Mouse (Mus musculus) frontal cortex, adult 2 months (tissue): ENCODE measurements around the gene Mybbp1a. TPM values are rescaled to one million over a fixed set of nuclear protein-coding genes. Genes with fewer than 3 reads are reported as not detected.

ENCODE experiments used
- DNase-seq, 2 experiments: peaks; one replicate each; pipeline ENCODE4 v3.0.0; 2022; ENCODE audit warnings: low spot score in 1 of 2; ENCODE audit errors: extremely low spot score in 1 of 2
- polyA plus RNA-seq: library from polyadenylated mRNA; depleted of rRNA; stranded (reverse); fragments of >200 nt; gene quantifications from 2 replicates; pipeline ENCODE4 v1.2.3, GENCODE M21; 2012

Gene Mybbp1a
- polyA plus RNA-seq, 1 experiment, result 61.4 TPM

- DNase-seq, result no peak
Measured at GRCm38 (mm10) chr11:72474926-72475325, 33.8 kb downstream of the Mybbp1a start.

DNA sequence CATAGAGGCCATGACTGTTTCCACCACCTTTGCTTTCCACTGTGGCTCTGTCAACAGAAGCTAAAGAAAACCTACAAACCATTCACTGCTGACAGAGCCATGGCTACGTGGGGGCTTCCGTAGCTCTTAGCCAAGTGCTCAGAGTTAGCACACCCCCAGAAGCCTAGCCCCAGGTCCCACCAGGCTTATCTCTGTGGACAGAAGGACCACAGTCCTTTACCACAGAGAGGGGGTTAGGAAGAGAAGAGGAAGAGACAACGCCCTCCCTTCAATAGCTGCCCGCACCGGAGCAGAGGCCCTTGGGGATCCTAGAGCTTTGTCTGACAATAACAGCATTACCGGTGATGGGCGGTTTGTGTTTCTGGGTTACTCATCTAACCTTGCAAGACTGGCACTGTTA is 34.3 kb downstream of the Mybbp1a start:
- DNase-seq, result no peak

DNA sequence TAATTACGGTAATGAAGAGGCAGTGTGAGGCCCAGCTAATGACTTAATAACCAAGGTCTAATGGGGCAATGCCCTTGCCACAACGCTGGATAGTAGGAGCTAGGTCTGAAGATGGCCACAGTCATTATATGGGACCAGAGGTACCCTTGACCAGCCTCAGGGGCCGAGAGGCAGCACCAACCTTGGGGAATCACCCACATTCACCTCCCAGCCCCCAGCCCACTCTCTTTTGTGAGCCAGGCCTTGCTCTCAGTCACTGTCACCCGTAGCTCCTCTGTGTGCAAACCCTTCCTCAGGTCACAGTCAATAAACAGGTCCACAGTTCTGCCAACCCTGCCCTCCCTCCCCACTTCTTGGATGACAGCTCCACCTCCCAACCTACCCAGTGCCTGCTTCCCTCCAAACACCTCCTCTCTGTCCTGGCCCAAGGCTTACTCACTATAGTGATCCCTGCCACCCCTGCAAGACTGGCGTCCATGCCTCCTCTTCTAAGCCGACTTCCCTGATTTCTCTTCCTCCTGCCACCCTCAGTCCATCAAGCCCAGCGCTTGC is 35.0 kb downstream of the Mybbp1a start:
- DNase-seq, result no peak

DNA sequence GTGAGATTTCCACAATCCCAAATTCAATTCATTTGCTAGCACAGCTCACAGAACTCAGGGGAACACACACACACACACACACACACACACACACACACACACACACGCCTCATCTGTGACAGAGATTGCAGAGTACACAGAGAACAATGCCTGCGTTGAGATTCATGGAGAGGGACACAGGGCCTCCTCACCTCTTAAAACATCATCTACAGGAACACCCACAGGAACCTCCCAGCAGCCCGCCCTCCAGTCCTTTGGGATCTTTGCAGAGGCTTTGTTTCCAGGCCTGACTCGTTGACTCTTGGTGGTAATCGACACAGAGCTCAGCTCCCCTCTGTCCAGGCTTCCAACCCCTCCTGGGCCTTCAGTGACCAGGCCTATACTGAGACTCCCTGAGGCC is 36.0 kb downstream of the Mybbp1a start:
- DNase-seq, result no peak

GRCm38 (mm10) chr11:72477653-72478052 is 36.5 kb downstream of the Mybbp1a start:
- DNase-seq, result no peak

DNA sequence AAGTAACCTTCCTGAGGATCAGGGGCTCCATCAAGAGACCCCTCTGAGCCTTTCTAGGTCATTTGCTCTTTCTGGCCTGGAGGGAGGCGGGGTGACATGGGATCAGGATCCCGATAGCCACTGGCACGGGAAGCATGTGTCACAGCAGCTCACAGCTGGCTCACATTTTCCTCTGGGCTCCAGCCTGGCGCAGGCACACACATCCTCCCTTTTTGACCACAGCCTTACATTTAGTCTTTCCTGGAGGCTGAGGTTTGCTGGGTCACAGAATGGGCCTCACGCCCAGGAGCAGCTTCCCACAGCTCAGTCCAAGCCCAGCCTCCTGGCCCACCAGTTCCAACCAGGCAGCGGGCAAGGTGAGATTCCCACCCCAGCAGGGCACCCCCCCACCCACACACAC is 37.1 kb downstream of the Mybbp1a start:
- no peak for DNase-seq

DNA sequence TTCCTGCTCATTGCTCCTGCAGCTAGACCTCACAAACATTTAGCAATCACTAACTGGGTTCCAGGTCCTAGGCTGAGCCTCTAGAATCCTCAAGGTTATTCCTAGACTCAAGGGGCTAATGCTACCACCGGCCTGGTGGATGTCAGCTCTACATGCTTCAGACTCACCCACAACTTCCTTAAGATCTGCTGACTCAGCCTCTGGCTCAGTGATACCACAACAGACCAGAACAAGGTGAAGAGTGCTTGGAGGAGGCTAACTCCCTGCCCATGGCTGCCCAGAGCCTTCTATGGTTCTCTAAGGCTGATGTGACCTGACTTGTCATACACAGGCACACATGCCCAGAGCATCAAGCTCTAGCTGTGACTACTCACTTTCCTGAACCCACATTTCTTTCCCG is 38.3 kb downstream of the Mybbp1a start:
- DNase-seq, result no peak

- no peak for DNase-seq
Measured at GRCm38 (mm10) chr11:72481313-72481712, 40.2 kb downstream of the Mybbp1a start.

- no peak for DNase-seq
Measured at GRCm38 (mm10) chr11:72481952-72482351, 40.8 kb downstream of the Mybbp1a start.

DNA sequence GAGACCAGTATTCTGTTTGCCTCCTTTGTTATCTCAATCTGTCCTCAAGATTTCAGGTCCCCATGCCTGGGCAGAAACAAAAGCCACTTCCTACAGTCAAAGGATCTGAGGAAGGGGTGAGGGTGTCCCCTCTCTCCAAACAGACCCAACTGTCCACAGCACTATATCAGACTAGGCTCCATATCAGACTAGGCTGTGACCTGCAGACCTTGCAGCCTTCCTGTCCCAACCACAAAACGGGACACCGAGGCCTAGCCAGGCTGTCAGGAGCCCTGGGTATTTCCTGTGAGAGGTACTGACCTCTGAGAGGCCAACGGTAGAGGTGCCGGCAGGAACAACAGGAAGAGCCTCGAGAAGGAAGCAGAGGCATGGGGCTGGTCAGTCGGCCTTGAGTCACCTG is 43.4 kb downstream of the Mybbp1a start:
- no peak for DNase-seq

- peak in 1 of 2 experiments; percentile 60 for DNase-seq
Measured at GRCm38 (mm10) chr11:72485157-72485556, 44.0 kb downstream of the Mybbp1a start.

GRCm38 (mm10) chr11:72485960-72486359 is 44.8 kb downstream of the Mybbp1a start:
- no peak for DNase-seq

DNA sequence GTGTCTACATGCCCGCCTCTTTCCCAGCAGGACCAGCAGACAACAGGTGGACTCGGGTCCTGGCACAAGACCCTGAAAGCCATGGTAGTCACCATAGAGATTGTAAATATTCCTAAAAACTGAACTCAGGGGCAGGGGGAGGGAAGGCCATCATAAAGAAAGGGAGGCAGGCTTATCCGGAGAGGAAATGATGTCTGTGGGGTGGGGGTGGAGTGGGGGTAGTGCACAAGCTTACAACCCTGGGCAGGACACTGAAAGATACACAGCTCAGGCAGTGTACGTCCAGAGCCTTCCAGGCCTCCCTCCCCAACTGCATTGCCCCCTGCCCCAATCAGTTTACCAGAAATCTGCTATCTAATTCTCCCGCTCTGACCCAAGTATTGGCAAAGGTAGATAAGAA is 46.0 kb downstream of the Mybbp1a start:
- no peak for DNase-seq

DNA sequence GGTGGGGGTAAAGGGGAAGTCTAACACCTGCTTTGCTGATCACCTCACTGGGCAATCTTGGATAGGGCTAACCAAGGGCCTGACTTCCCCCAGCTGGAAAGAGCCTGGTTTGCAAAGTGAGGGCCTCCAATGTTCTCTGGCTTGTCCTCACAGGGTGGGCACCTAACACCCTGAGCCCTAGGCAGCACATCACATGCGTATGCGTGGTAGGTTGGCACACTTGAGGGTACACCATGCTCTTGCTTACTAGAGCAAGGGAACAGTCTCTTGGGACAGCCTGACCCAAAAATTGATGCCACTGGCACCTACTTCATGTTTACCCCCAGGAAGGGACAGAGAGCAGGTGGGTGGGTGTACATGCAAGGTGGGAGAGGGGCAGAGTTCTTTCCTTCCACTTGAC is 46.6 kb downstream of the Mybbp1a start:
- DNase-seq, result no peak

DNA sequence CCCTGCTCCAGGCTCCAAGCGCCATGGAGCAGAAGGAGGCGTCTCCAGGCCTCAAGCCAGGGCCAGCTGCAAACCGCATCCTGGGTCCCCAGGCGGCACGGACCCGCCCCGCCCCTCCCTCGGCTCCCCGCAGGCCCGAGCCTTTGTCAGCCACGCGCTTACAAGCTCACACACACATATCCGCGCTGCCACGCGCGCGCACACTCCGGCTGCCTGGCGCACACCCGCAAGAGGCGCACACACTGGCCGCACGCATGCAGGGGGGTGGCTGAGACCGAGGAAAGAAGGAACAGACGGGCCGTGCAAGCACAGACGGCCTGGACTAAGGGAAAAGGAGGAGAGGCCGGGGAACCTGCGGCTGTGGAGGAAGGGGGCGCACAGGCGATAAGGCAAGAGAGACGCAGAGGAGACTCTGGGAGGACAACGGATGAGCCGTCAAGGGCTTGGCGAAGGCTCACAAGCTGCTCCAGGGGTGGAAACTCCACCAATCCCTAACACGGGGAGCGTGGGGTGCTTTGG is 47.7 kb downstream of the Mybbp1a start:
- DNase-seq, result peak; percentile 44 to 77

GRCm38 (mm10) chr11:72489397-72489796 is 48.2 kb downstream of the Mybbp1a start:
- no peak for DNase-seq

DNA sequence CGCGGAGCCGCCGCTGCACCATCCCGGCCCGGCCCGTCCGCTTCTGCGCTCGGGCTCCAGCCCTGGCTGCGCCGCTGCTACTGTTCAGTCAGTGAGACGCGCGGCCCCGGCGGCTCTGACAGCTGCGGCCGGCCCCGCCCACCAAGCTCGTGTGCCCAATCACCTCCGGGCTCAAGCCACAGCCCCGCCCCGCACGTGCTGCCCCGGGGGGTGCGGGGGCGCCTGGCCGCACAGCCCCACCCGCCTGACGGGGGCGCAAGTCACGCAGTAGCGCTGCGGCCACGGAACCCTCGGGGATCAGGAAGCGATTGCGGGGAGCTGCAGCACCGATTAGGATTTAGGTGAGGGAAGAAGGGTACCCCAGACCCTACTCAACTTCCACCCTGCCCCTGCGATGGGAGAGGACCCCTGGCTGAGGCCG is 48.7 kb downstream of the Mybbp1a start, which contains the start of gene Spns2:
Spns2 (minus strand) TSS at position 24 of the 421 bp plus-strand sequence.
- DNase-seq, result peak; percentile 82 to 94

- DNase-seq, result peak; percentile 41 to 73
Measured at GRCm38 (mm10) chr11:72491130-72491960, 50.2 kb downstream of the Mybbp1a start.

- DNase-seq, result no peak
Measured at GRCm38 (mm10) chr11:72494046-72494988, 53.2 kb downstream of the Mybbp1a start.

GRCm38 (mm10) chr11:72496066-72496465 is 54.9 kb downstream of the Mybbp1a start:
- no peak for DNase-seq

DNA sequence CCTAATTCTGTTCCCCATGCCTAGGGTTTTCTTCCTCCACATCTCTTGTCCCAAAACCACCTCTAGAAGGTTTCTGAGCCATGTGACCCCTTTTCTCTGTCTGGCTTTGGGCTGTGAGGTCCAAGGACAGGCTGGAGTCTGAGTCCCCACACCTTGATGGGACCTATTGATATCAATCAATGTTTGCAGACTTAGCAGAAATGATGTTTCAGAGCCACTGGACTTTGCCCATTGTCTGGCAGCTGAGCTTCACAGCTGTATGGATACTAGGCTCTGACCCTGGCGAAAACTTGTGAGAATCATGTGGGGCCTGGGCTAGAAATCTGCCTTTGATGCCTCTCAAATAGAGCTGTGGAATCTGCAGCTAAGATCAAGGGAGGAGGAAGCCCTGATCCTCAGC is 55.6 kb downstream of the Mybbp1a start:
- no peak for DNase-seq
